Mouse (Mus musculus): ENCODE data around the gene Hist2h4.
A peak's percentile ranks its signal among the peaks of the same experiment; 100 is the strongest.
"Not testable (repeated sequence)": the region's sequence is repeated elsewhere in the genome, so short reads cannot be mapped to it uniquely, and the experiment has no call there.

Gene Hist2h4

GRCm38 (mm10) chr3:96220765-96221639 is 42.1 kb downstream of the Hist2h4 start, which contains the start of the genes Hist2h2ac and Hist2h2be:
Gene Hist2h2ac, minus strand, starts transcription at chr3:96220880.
Gene Hist2h2be, plus strand, starts transcription at chr3:96221119.
- peak; percentile 86 to 89 for DNase-seq

DNA sequence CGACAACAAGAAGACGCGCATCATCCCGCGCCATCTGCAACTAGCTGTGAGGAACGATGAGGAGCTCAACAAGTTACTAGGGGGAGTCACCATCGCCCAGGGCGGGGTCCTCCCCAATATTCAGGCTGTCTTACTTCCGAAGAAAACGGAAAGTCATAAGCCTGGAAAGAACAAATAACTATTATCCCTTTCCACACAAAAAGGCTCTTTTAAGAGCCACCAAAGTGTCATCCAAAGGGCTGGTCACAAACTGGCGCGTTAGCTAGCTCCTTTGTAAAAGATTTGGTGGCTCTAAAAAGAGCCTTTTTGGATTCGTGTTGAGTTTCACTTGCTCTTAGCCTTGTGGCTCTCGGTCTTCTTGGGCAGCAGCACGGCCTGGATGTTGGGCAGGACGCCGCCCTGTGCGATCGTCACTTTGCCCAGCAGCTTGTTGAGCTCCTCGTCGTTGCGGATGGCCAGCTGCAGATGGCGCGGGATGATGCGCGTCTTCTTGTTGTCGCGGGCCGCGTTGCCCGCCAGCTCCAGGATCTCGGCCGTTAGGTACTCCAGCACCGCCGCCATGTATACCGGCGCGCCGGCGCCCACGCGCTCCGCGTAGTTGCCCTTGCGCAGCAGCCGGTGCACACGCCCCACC is 42.9 kb downstream of the Hist2h4 start:
- not testable (repeated sequence) for DNase-seq

- DNase-seq, result peak; percentile 75 to 82
These were observed 43.4 kb downstream of the Hist2h4 start, which contains the start of the genes Bola1 and Hist2h2ab for GRCm38 (mm10) chr3:96219661-96220130. Gene Bola1, minus strand, starts transcription at chr3:96219709. Gene Hist2h2ab, plus strand, starts transcription at chr3:96219865.

GRCm38 (mm10) chr3:96219191-96219641 is 43.9 kb downstream of the Hist2h4 start:
- peak; percentile 64 for DNase-seq
